Mouse (Mus musculus) hindbrain, embryonic 15.5 days (tissue): ENCODE measurements around the gene Kng1. TPM values are rescaled to one million over a fixed set of nuclear protein-coding genes. Genes with fewer than 3 reads are reported as not detected.
"Not testable (repeated sequence)": the region's sequence is repeated elsewhere in the genome, so short reads cannot be mapped to it uniquely, and the experiment has no call there.

Experiments used
- ATAC-seq: fragments of 200-750 bp; cut with Nextera tagmentation; 2 replicates; pipeline ENCODE4 v1.8.0; 2017; ENCODE audit warnings: low read depth, moderate number of reproducible peaks, moderate TSS enrichment; ENCODE audit not compliant: low FRiP score
- H3K27ac ChIP-seq: fragments of 300-500 bp; sonication (generic); replicated peaks from 2 replicates; pipeline ENCODE4 v1.5.1; 2015; ENCODE audit warnings: mild to moderate bottlenecking, inconsistent platforms
- H3K27me3 ChIP-seq: fragments of 300-500 bp; sonication (generic); 2 replicates; pipeline ENCODE4 v1.6.1; 2015; ENCODE audit warnings: control low read depth, inconsistent platforms
- H3K36me3 ChIP-seq: fragments of 300-500 bp; sonication (generic); 2 replicates; pipeline ENCODE4 v1.6.1; 2015; ENCODE audit warnings: control low read depth, inconsistent platforms
- H3K4me1 ChIP-seq: fragments of 300-500 bp; sonication (generic); replicated peaks from 2 replicates; pipeline ENCODE4 v1.6.1; 2015; ENCODE audit warnings: control low read depth, inconsistent platforms
- H3K4me2 ChIP-seq: fragments of 300-500 bp; sonication (generic); 2 replicates; pipeline ENCODE4 v1.6.1; 2015; ENCODE audit warnings: moderate library complexity, mild to moderate bottlenecking, inconsistent platforms
- H3K4me3 ChIP-seq: fragments of 300-500 bp; sonication (generic); 2 replicates; pipeline ENCODE4 v1.5.1; 2015; ENCODE audit warnings: mild to moderate bottlenecking, inconsistent platforms
- H3K9ac ChIP-seq: fragments of 300-500 bp; sonication (generic); 2 replicates; pipeline ENCODE4 v1.6.1; 2015; ENCODE audit warnings: inconsistent platforms
- H3K9me3 ChIP-seq: fragments of 300-500 bp; sonication (generic); 2 replicates; pipeline ENCODE4 v1.6.1; 2016; ENCODE audit warnings: control low read depth, inconsistent platforms
- WGBS: fragments of 180-500 bp; shearing (Covaris S2); methylation state at CpG from one replicate; pipeline ENCODE4 v1.1.7; 2015; 5-methylcytosine and 5-hydroxymethylcytosine counted together
- polyA plus RNA-seq: library from polyadenylated mRNA; unstranded; fragments of >200 nt; fragmentation: Nextera tagmentation; extraction: Ambion mirVana; gene quantifications from 2 replicates; pipeline ENCODE4 v1.2.1, GENCODE M21; 2015

The Kng1 gene
- polyA plus RNA-seq, 1 experiment from 2014 or later: 0.39 TPM

- not testable (repeated sequence) for H3K9ac ChIP-seq, H3K36me3 ChIP-seq, H3K27ac ChIP-seq, H3K4me3 ChIP-seq, H3K4me2 ChIP-seq, H3K9me3 ChIP-seq
- ATAC-seq: peak; percentile 63; the same call in 1 of the 2 replicates
- WGBS: 84% methylated on average over 8 of the region's 8 CpGs
- Histone ChIP-seq H3K27me3 (peaks cover 13% of the 10 kb centered on the region), H3K4me1 (peaks cover 11% of the 10 kb centered on the region)
Observed at GRCm38 (mm10) chr16:23097290-23098104, 39.8 kb downstream of the Kng1 start.

- not testable (repeated sequence) for H3K4me3 ChIP-seq, ATAC-seq, H3K4me2 ChIP-seq, H3K9me3 ChIP-seq, H3K36me3 ChIP-seq, H3K9ac ChIP-seq, H3K27ac ChIP-seq
- WGBS: 98% methylated on average over 1 of the region's 1 CpGs
- peaks cover 13% of the 10 kb centered on the region for H3K27me3 ChIP-seq
- peaks cover 11% of the 10 kb centered on the region for H3K4me1 ChIP-seq
Observed at GRCm38 (mm10) chr16:23098105-23098452, 40.4 kb downstream of the Kng1 start.

- H3K4me1 ChIP-seq: peaks cover 11% of the 10 kb centered on the region
- 3% methylated on average over 12 of the region's 12 CpGs for WGBS
- H3K9ac ChIP-seq: peak overlapping the region; percentile 36; the same call in 1 of the 2 replicates
- no peak overlapping the region for H3K27ac ChIP-seq
- H3K9me3 ChIP-seq: no peaks in the 10 kb centered on the region
- H3K27me3 ChIP-seq: peaks cover 13% of the 10 kb centered on the region
- no peak for ATAC-seq
- H3K4me3 ChIP-seq: peak overlapping the region; percentile 26
- peak overlapping the region; percentile 52 for H3K4me2 ChIP-seq
- H3K36me3 ChIP-seq: no peaks in the 10 kb centered on the region
Observed at GRCm38 (mm10) chr16:23099632-23100031, 42.0 kb downstream of the Kng1 start.

GRCm38 (mm10) chr16:23100099-23100575 lies 42.5 kb downstream of the Kng1 start:
- H3K27ac ChIP-seq: no peak overlapping the region
- peak overlapping the region; percentile 26 for H3K4me3 ChIP-seq
- peak overlapping the region; percentile 52 for H3K4me2 ChIP-seq
- H3K9ac ChIP-seq: peak overlapping the region; percentile 36; the same call in 1 of the 2 replicates
- H3K36me3 ChIP-seq: no peaks in the 10 kb centered on the region
- H3K27me3 ChIP-seq: peaks cover 13% of the 10 kb centered on the region
- no peaks in the 10 kb centered on the region for H3K9me3 ChIP-seq
- ATAC-seq: no peak
- 0% methylated on average over 9 of the region's 9 CpGs for WGBS
- peaks cover 11% of the 10 kb centered on the region for H3K4me1 ChIP-seq

GRCm38 (mm10) chr16:23100613-23101012 lies 42.9 kb downstream of the Kng1 start:
- Histone ChIP-seq H3K27me3 (peaks cover 13% of the 10 kb centered on the region), H3K4me2 (peak overlapping the region; percentile 52), H3K9ac (no peak overlapping the region), H3K27ac (no peak overlapping the region), H3K4me1 (peaks cover 11% of the 10 kb centered on the region), H3K9me3 (no peaks in the 10 kb centered on the region), H3K4me3 (0 out of 2 replicates have a peak overlapping the region, but pooled peaks have one; percentile 26), H3K36me3 (no peaks in the 10 kb centered on the region)
- ATAC-seq: no peak; the same call in 1 of the 2 replicates
- WGBS: 13% methylated on average over 10 of the region's 10 CpGs

- H3K27me3 ChIP-seq: peaks cover 13% of the 10 kb centered on the region
- no peak overlapping the region for H3K27ac ChIP-seq
- H3K36me3 ChIP-seq: no peaks in the 10 kb centered on the region
- H3K4me3 ChIP-seq: peak overlapping the region; percentile 6; the same call in 1 of the 2 replicates
- peak overlapping the region; percentile 40 for H3K4me2 ChIP-seq
- no peak overlapping the region for H3K9ac ChIP-seq
- H3K9me3 ChIP-seq: no peaks in the 10 kb centered on the region
- ATAC-seq: no peak
- peaks cover 15% of the 10 kb centered on the region for H3K4me1 ChIP-seq
- 16% methylated on average over 15 of the region's 15 CpGs for WGBS
Observed at GRCm38 (mm10) chr16:23102340-23103037, 44.8 kb downstream of the Kng1 start.

- H3K9ac ChIP-seq: no peak overlapping the region
- peaks cover 13% of the 10 kb centered on the region for H3K27me3 ChIP-seq
- WGBS: 42% methylated on average over 17 of the region's 17 CpGs
- ATAC-seq: no peak
- H3K4me3 ChIP-seq: peak overlapping the region; percentile 6; the same call in 1 of the 2 replicates
- peak overlapping the region; percentile 40 for H3K4me2 ChIP-seq
- peaks cover 15% of the 10 kb centered on the region for H3K4me1 ChIP-seq
- no peaks in the 10 kb centered on the region for H3K9me3 ChIP-seq
- no peaks in the 10 kb centered on the region for H3K36me3 ChIP-seq
- no peak overlapping the region for H3K27ac ChIP-seq
Observed at GRCm38 (mm10) chr16:23103038-23103745, 45.5 kb downstream of the Kng1 start.

GRCm38 (mm10) chr16:23103841-23104240 lies 46.2 kb downstream of the Kng1 start:
- Histone ChIP-seq H3K9ac (no peak overlapping the region), H3K4me3 (no peak overlapping the region), H3K4me1 (peaks cover 15% of the 10 kb centered on the region), H3K9me3 (no peaks in the 10 kb centered on the region), H3K36me3 (0 out of 2 replicates have a peak, but pooled peaks cover 1% of the 10 kb centered on the region), H3K27ac (no peak overlapping the region), H3K27me3 (peaks cover 11% of the 10 kb centered on the region), H3K4me2 (no peak overlapping the region)
- 74% methylated on average over 2 of the region's 2 CpGs for WGBS
- no peak for ATAC-seq

- Histone ChIP-seq H3K27me3 (0 out of 2 replicates have a peak, but pooled peaks cover 2% of the 10 kb centered on the region), H3K4me3 (no peak overlapping the region), H3K9ac (no peak overlapping the region), H3K9me3 (no peaks in the 10 kb centered on the region), H3K4me2 (no peak overlapping the region), H3K36me3 (peaks cover 21% of the 10 kb centered on the region), H3K27ac (no peak overlapping the region), H3K4me1 (peaks cover 26% of the 10 kb centered on the region)
- no peak for ATAC-seq
- WGBS: 81% methylated on average over 7 of the region's 7 CpGs
Observed at GRCm38 (mm10) chr16:23106121-23106520, 48.5 kb downstream of the Kng1 start.

- peak within 1 kb of the TSS; percentile 74 for H3K4me3 ChIP-seq
- under 1% methylated on average over 71 of the region's 71 CpGs for WGBS
Observed at GRCm38 (mm10) chr16:23107231-23107942, 49.7 kb downstream of the Kng1 start, which contains the start of gene Eif4a2. Eif4a2 (plus strand) TSS chr16:23107444.

More at GRCm38 (mm10) chr16:23107231-23107942, 49.7 kb downstream of the Kng1 start, which contains the start of gene Eif4a2:
- ATAC-seq: peak; percentile 93
- Histone ChIP-seq H3K27ac (peak within 1 kb of the TSS; percentile 99), H3K36me3 (peaks cover 34% of the 10 kb centered on the region), H3K4me1 (peaks cover 39% of the 10 kb centered on the region), H3K27me3 (no peaks in the 10 kb centered on the region), H3K9me3 (no peaks in the 10 kb centered on the region), H3K4me2 (peak within 1 kb of the TSS; percentile 96), H3K9ac (peak within 1 kb of the TSS; percentile 95)
